Mouse (Mus musculus): ENCODE measurements around the gene Fgfbp3. TPM values are rescaled to one million over a fixed set of nuclear protein-coding genes. Genes with fewer than 3 reads are reported as not detected.

Fgfbp3 gene
- polyA plus RNA-seq (2012; ENCODE audit: low replicate concordance): 13.3 and 23.1 TPM in 2 replicates

DNA sequence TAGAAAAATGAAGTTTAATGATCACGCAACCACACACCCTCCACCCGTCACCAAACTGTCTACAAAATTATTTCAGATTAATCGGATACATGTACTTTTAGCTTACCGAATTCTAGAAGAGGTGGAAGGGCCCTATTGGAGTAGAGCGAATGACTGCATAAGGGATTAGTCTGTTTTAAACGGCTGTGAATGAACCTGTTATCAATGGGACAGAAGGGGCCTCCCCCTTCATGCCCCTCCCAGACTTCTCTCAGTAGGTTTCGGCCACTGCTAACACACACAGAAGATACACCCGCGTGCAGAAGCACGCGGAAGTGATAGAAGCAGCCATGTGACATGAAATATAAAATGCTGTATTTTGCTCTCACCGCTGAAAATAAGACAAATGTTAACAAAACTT is at the start of gene Fgfbp3:
Fgfbp3 (minus strand) TSS at position 150 of the 400 bp plus-strand sequence.

DNA sequence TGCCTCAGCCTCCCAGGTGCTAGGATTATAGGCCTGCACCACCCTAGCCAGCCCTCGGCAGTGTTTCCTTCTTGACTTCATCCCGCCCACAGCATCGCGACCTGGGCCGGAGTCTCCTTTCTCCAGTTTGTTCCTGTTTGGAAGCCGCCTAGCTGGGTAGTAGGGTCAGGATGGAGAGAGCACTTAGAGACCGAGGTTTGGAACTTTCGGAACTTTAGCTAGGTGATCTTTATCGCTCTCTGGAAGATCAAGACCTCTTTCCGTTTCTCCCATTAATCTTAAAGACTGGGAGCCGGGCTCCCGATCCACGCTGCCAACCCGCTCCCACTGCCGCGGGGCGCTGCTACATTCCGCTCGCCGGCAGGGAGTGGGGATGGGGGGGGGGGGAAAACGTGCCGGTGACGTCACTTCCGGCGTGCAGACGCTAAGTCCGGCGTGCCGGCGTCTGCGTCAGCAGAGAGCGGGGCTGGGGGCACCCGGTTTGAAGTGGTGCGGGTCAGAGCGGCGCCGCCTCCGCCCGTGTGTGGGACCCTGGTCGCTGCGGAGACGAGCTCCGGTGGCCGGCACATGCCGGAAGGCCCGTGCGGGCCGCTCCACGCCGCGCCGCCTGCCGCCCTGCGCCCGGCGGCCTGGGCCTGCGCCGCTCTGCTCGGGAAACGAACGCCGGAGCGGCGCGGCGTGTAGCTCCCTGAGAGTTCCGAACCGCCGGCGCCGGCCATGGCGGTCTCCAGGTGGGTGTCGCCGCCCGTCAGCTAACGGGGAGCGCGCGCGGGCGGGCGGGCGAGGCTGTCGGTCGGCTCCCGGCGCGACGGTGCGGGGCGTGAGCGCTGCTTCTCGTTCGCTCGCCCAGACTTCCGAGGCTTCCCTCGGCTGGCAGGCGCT is 6.5 kb upstream of the Fgfbp3 start, which contains the start of gene Btaf1:
Btaf1 (plus strand) TSS at position 409 of the 882 bp plus-strand sequence.

Other genes with a start within 250 kb of the Fgfbp3 start
- gene Ppp1r3c, start 183.0 kb downstream of the Fgfbp3 start, polyA plus RNA-seq (2012; ENCODE audit: low replicate concordance): not detected in 2 replicates
- gene Tnks2, start 85.4 kb downstream of the Fgfbp3 start, polyA plus RNA-seq (2012; ENCODE audit: low replicate concordance): 16.5 and 26.1 TPM in 2 replicates
- gene Btaf1, start 6.5 kb upstream of the Fgfbp3 start, polyA plus RNA-seq (2012; ENCODE audit: low replicate concordance): 2.3 and 6.4 TPM in 2 replicates